Mouse (Mus musculus): Measurements from ENCODE around the gene Bmpr1b. TPM values are rescaled to one million over a fixed set of nuclear protein-coding genes. Genes with fewer than 3 reads are reported as not detected.
A peak's percentile ranks its signal among the peaks of the same experiment; 100 is the strongest.
"Not testable (repeated sequence)": the region's sequence is repeated elsewhere in the genome, so short reads cannot be mapped to it uniquely, and the experiment has no call there.

The Bmpr1b gene
- not detected in 2 replicates for polyA plus RNA-seq (2012; ENCODE audit: insufficient read depth, low replicate concordance)

DNA sequence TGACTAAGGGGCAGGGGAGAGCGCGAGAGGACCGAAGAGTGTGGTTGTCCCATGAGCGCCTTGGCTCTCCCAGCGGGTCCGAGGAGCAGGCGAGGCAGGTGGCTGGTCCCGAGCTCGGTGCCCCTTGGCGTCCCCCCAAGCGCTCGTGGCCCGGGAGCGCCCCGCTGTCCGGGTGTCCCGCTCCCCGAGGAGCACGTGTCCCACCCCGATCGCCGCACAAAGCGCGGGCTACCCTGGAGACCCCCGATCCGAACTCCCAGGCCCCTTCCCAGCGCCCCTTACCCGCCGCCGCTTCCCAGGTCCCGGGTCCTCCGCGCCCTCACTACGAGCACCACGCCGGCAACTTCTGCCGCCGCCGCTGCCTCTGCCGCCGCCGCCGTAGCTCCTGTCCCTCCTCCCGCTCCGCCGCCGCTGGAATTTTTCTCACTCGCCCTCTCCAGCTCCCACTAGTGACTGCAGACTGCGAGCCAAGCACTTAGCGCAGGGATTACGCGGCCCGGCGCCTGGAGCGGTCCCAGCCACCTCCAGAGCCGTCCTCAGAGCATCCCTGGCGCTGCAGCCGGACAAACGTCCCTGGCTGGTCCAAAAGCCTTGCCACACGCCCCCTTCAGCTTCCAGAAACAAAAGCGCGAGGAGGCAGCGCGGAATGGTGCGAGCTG is at the start of gene Bmpr1b:
Gene Bmpr1b, minus strand, starts transcription at position 563 of the 659 bp plus-strand sequence.
- TF ChIP-seq GATA1 (IDR thresholded peaks at IDR 0.05; ENCODE audit: borderline replicate concordance, low read length) (no peak), FLI1 (IDR thresholded peaks at IDR 0.05; ENCODE audit: low read length) (no peak)
- Histone ChIP-seq H3K36me3 (replicated peaks; ENCODE audit: low read length) (no peaks in the 10 kb centered on the region), H3K4me3 (replicated peaks) (peak within 1 kb of the TSS; percentile 83), H3K4me1 (peaks cover 16% of the 10 kb centered on the region), H3K27me3 (replicated peaks) (peaks cover 35% of the 10 kb centered on the region), H3K9me3 (peaks cover 8% of the 10 kb centered on the region; the same call in 1 of the 2 replicates)

- Histone ChIP-seq H3K9me3 (peaks cover 8% of the 10 kb centered on the region; the same call in 1 of the 2 replicates), H3K27me3 (replicated peaks) (no peaks in the 10 kb centered on the region), H3K4me1 (no peaks in the 10 kb centered on the region), H3K4me3 (replicated peaks) (no peak overlapping the region), H3K36me3 (replicated peaks; ENCODE audit: low read length) (no peaks in the 10 kb centered on the region)
- TF ChIP-seq GATA1 (IDR thresholded peaks at IDR 0.05; ENCODE audit: borderline replicate concordance, low read length): no peak
- no peak for TF ChIP-seq FLI1 (IDR thresholded peaks at IDR 0.05; ENCODE audit: low read length)
Measured at GRCm38 (mm10) chr3:142212821-142213220, 43.6 kb upstream of the Bmpr1b start.

DNA sequence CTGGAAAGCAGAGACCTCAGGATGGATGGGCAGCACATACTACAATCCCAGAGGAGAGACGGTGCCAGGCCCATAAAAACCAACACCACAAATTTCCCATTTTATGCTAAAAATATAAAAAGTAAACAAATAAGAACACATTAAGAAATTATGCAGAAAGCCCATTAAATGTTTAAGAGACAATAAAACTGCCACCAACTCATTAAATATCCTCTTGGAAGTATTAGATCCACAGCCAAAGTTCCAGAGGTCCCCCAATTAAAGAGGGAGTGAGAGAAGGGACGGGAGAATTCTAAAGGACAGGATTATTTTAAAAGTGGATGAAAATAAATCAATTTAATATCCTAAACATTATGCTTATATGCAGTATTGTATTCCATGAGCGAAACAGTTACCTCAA is 43.0 kb upstream of the Bmpr1b start:
- peaks cover 8% of the 10 kb centered on the region; the same call in 1 of the 2 replicates for H3K9me3 ChIP-seq

GRCm38 (mm10) chr3:142209981-142210380 is 40.8 kb upstream of the Bmpr1b start:
- H3K4me3 ChIP-seq (replicated peaks): no peak overlapping the region
- peaks cover 8% of the 10 kb centered on the region; the same call in 1 of the 2 replicates for H3K9me3 ChIP-seq
- no peak for TF ChIP-seq GATA1 (IDR thresholded peaks at IDR 0.05; ENCODE audit: borderline replicate concordance, low read length)
- TF ChIP-seq FLI1 (IDR thresholded peaks at IDR 0.05; ENCODE audit: low read length): no peak
- no peaks in the 10 kb centered on the region for H3K4me1 ChIP-seq
- no peaks in the 10 kb centered on the region for H3K36me3 ChIP-seq (replicated peaks; ENCODE audit: low read length)
- H3K27me3 ChIP-seq (replicated peaks): no peaks in the 10 kb centered on the region

More for the DNA sequence above, 43.0 kb upstream of the Bmpr1b start:
- Histone ChIP-seq H3K4me1 (no peaks in the 10 kb centered on the region), H3K4me3 (replicated peaks) (no peak overlapping the region), H3K36me3 (replicated peaks; ENCODE audit: low read length) (no peaks in the 10 kb centered on the region), H3K27me3 (replicated peaks) (no peaks in the 10 kb centered on the region)
- no peak for TF ChIP-seq FLI1 (IDR thresholded peaks at IDR 0.05; ENCODE audit: low read length)
- TF ChIP-seq GATA1 (IDR thresholded peaks at IDR 0.05; ENCODE audit: borderline replicate concordance, low read length): no peak

- Histone ChIP-seq H3K27me3 (replicated peaks) (no peaks in the 10 kb centered on the region), H3K9me3 (peaks cover 8% of the 10 kb centered on the region; the same call in 1 of the 2 replicates), H3K4me3 (replicated peaks) (no peak overlapping the region), H3K36me3 (replicated peaks; ENCODE audit: low read length) (no peaks in the 10 kb centered on the region), H3K4me1 (no peaks in the 10 kb centered on the region)
- TF ChIP-seq GATA1 (IDR thresholded peaks at IDR 0.05; ENCODE audit: borderline replicate concordance, low read length) (no peak), FLI1 (IDR thresholded peaks at IDR 0.05; ENCODE audit: low read length) (no peak)
Measured at GRCm38 (mm10) chr3:142209057-142209456, 39.8 kb upstream of the Bmpr1b start.

- Histone ChIP-seq H3K36me3 (replicated peaks; ENCODE audit: low read length) (no peaks in the 10 kb centered on the region), H3K4me1 (no peaks in the 10 kb centered on the region), H3K4me3 (replicated peaks) (no peak overlapping the region), H3K9me3 (peaks cover 8% of the 10 kb centered on the region; the same call in 1 of the 2 replicates), H3K27me3 (replicated peaks) (no peaks in the 10 kb centered on the region)
- no peak for TF ChIP-seq GATA1 (IDR thresholded peaks at IDR 0.05; ENCODE audit: borderline replicate concordance, low read length)
- TF ChIP-seq FLI1 (IDR thresholded peaks at IDR 0.05; ENCODE audit: low read length): no peak
Measured at GRCm38 (mm10) chr3:142207488-142207887, 38.3 kb upstream of the Bmpr1b start.

DNA sequence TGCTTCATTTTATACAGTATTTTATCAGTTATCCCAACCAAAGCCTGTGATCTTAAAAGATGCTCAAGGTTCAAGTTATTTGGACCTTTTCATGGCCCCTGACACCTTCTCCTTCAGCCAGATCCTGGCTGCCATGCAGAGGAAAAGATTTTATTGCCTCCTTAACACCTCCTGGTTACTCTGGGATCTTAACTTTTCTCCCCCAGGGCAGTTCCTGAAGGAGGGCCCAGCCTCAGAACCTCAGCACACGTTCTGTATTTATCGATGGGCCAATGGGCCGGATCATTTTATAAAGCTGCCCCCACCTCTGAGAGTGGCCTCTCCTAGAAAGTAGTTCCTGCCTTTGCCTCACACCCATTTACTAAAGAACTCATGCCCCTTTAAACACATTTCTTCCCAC is 37.1 kb upstream of the Bmpr1b start:
- Histone ChIP-seq H3K9me3 (peaks cover 8% of the 10 kb centered on the region; the same call in 1 of the 2 replicates), H3K27me3 (replicated peaks) (no peaks in the 10 kb centered on the region), H3K36me3 (replicated peaks; ENCODE audit: low read length) (no peaks in the 10 kb centered on the region), H3K4me3 (replicated peaks) (no peak overlapping the region), H3K4me1 (no peaks in the 10 kb centered on the region)
- no peak for TF ChIP-seq GATA1 (IDR thresholded peaks at IDR 0.05; ENCODE audit: borderline replicate concordance, low read length)
- TF ChIP-seq FLI1 (IDR thresholded peaks at IDR 0.05; ENCODE audit: low read length): no peak

GRCm38 (mm10) chr3:142196142-142196541 is 26.9 kb upstream of the Bmpr1b start:
- H3K36me3 ChIP-seq (replicated peaks; ENCODE audit: low read length): no peaks in the 10 kb centered on the region
- H3K9me3 ChIP-seq: peaks cover 15% of the 10 kb centered on the region
- H3K4me1 ChIP-seq: no peaks in the 10 kb centered on the region
- TF ChIP-seq FLI1 (IDR thresholded peaks at IDR 0.05; ENCODE audit: low read length): no peak
- TF ChIP-seq GATA1 (IDR thresholded peaks at IDR 0.05; ENCODE audit: borderline replicate concordance, low read length): no peak
- H3K27me3 ChIP-seq (replicated peaks): no peaks in the 10 kb centered on the region
- no peak overlapping the region for H3K4me3 ChIP-seq (replicated peaks)

GRCm38 (mm10) chr3:142191627-142192026 is 22.4 kb upstream of the Bmpr1b start:
- H3K9me3 ChIP-seq; H3K36me3 ChIP-seq (replicated peaks; ENCODE audit: low read length); H3K4me1 ChIP-seq; H3K4me3 ChIP-seq (replicated peaks); H3K27me3 ChIP-seq (replicated peaks): not testable (repeated sequence)

DNA sequence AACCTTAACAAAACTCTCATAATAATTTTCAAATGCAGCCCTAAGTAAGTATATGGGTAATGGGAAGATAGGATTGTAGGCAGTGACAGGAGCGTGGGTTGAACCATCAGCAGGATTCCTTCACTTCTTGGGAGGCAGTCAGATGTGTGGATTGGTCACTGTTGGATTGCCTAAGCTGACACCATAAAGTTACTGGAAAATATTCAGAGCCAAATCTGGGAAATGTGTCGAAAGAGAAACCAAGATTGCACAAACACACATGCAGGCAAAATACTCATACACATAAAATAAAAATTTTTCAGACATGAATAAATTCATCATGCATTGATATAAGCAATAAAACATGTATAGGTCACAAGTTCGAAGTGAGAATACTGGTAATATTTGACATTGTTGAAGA is 17.3 kb upstream of the Bmpr1b start:
- Histone ChIP-seq H3K27me3 (replicated peaks) (no peaks in the 10 kb centered on the region), H3K9me3 (peaks cover 3% of the 10 kb centered on the region), H3K4me1 (no peaks in the 10 kb centered on the region), H3K4me3 (replicated peaks) (no peak overlapping the region), H3K36me3 (replicated peaks; ENCODE audit: low read length) (no peaks in the 10 kb centered on the region)
- TF ChIP-seq GATA1 (IDR thresholded peaks at IDR 0.05; ENCODE audit: borderline replicate concordance, low read length) (no peak), FLI1 (IDR thresholded peaks at IDR 0.05; ENCODE audit: low read length) (no peak)
